Mouse (Mus musculus): ENCODE measurements around the gene Vmn1r111.
"Not testable (repeated sequence)": the region's sequence is repeated elsewhere in the genome, so short reads cannot be mapped to it uniquely, and the experiment has no call there.

Gene Vmn1r111

DNA sequence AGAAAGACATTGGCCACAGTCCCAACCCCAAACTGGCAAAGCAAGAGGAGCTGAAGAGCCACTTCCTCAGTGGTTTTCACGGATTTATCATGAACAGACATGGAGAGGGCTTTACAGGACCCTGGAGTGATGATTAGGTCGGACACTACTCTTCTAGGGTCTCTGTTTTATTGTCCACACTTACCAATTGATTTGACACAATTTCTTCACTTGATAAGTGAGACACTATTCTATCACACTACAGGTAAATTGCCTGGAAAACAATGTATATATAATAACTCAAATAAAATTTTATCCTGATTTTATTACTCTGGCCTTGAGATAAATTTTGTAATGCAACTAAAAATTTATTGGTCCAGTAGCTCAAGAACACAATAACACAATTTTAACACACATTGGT is at the start of gene Vmn1r111:
Gene Vmn1r111, minus strand, starts transcription at position 101 of the 400 bp plus-strand sequence.
- DNase-seq (ENCODE audit: low spot score in 2 of 2) = not testable (repeated sequence)

DNA sequence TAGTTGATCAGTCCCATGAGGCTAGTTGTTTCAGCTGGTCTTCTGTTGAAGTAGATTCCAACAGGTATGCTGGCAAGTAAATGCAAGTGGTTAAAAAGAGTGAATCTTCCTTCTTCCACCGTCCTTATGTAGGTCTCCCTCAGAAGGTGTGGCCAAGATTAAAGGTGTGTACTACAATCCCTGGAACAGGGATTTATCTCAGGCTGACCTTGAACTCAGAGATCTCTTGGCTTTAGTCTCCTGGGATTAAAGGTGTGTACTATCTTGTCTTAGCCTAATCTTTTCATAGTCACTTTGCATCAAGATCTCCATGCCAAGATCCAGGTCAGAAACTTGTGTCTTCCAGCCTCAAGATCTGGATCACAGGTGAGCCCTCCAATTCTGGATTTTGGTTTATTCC is 27.5 kb upstream of the Vmn1r111 start, which contains the start of gene Gm10668:
Gene Gm10668, minus strand, starts transcription at position 101 of the 400 bp plus-strand sequence.
- not testable (repeated sequence) for DNase-seq (ENCODE audit: low spot score in 2 of 2)

DNA sequence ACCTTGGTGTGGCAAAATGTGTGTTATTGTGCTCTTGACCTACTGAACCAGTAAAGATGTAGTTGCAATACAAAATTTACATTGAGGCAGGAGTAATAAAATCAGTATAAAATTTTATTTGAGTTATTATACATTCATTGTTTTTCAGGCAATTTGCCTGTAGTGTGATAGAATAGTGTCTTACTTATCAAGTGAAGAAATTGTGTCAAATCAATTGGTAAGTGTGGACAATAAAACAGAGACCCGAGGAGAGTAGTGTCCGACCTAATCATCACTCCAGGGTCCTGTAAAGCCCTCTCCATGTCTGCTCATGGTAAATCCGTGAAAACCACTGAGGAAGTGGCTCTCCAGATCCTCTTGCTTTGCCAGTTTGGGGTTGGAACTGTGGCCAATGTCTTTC is 34.4 kb downstream of the Vmn1r111 start, which contains the start of gene Vmn1r107:
Gene Vmn1r107, plus strand, starts transcription at position 301 of the 400 bp plus-strand sequence.
- DNase-seq (ENCODE audit: low spot score in 2 of 2) = not testable (repeated sequence)
